Mouse (Mus musculus) thymus, postnatal 36 days (tissue): ENCODE measurements at regions not wholly inside any gene's neighbourhood (a gene's known extent, or its start where the extent isn't known, plus 50 kb on each side); places are given as distances from the start of the nearest gene placed in this dataset.

ENCODE experiments used
- DNase-seq, 2 experiments: peaks; one replicate each; pipeline ENCODE4 v3.0.0; 2022; ENCODE audit warnings: mixed read lengths in 2 of 2

DNA sequence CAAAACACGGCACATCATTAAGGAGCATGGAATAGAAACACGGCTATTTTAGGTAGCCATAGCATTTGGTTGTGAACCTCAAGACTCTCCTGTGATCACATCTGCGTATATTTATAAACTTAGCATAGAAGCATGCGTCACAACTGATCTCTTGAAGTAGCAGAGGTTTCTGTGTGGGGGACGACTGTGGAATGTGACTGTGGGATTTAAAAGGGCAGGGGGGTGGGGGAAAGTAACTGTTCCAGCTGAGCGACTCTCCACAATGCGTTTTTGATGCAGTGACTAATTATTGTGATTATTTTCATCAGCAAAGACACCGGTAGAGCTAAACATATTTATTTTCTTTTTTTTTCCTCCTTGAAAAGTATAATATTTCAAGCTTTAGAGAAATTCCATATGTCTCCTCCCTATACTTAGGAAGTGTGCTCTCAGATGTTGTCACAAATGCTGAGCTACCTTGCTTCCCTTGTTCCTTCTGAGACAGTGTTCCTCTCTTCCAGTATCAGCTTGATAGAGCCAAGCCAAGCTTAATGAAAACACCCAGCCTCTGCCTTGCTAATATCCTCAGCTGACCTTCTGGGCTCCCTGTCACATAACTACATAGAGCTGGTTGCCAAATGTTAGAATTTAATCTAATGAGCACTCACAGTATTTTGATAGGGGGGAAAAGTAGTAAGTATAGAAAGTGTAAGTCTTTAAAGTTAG is 75.0 kb upstream of the Magi3 start:
- no peak for DNase-seq

DNA sequence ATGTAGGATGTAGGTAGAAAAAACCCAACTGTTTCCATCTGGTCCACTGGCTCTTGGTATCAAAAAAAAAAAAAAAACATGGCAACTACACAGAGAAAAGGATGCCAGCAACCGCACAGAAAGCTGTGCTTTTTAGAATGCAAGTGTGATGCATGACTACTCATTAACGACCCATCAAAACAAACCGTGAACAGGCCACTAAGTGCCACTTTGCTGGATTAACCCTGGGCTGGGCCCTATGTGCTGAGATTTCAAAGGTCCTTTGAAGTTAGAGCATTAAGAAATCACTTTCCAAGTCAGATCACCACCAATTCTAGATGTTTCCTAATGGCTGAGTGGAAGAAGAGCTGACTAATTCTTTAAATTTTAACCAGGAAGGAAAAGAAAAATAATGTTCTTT is 73.7 kb upstream of the Magi3 start:
- DNase-seq, result no peak

GRCm38 (mm10) chr3:104288970-104289680 is 69.0 kb upstream of the Magi3 start:
- no peak for DNase-seq

DNA sequence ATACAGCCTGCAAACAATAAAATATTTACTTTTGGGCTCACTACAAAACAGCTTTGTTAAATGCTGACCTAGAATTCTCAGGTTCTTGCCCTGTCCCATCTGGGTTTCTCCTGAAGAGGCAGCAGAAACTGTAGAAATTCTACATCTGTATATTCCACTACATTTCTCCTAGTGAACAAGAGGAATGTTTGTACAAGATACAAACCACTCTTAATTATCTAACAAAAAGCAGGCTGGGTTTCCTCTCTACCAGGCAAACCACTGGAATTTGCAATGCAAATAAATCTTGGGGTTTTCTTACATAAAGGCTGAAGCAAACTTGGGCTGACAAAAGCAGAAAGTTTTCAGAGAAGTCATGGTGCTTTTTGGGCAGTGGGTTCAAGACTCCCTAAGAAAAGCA is 67.7 kb upstream of the Magi3 start:
- DNase-seq, result no peak

DNA sequence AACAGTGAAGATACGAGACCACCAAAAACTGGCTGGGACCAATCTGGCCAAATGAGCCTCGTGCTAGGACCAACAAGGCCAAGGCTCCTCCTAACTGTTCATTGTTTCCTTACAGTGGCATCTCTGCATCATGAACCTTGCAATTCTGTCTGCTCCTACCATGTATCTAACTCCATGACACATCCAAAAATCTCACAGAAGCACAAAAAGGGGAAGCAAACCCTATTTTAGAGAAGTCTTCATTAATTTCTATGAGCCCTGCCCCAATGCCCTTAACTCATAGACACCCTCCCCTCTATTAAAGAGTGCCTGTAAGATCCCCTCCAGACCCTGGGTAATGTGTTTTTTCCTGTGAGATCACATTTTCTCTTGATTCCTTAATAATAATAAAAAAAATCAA is 64.8 kb upstream of the Magi3 start:
- no peak for DNase-seq

DNA sequence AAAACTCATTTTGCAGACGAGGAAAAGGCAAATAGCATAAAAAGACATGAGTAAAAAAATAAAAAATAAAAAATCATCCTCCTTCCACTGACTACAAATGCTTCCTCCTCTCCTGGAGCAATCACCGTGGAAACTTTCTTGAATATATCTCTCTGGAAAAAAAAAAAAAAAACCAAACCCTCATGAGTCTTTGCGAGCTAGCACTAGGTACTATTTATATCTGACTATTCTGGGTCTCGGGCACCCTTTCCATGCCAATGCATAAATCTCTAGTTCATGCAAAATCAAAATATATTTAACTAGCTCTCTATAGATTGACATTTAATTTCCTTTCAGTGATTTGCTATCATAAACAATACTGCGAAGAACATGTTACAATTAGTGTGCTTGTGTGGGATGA is 63.7 kb upstream of the Magi3 start:
- DNase-seq, result no peak

- no peak for DNase-seq
Observed at GRCm38 (mm10) chr3:104279505-104279904, 59.3 kb upstream of the Magi3 start.

- no peak for DNase-seq
Observed at GRCm38 (mm10) chr3:104274718-104275302, 54.6 kb upstream of the Magi3 start.

DNA sequence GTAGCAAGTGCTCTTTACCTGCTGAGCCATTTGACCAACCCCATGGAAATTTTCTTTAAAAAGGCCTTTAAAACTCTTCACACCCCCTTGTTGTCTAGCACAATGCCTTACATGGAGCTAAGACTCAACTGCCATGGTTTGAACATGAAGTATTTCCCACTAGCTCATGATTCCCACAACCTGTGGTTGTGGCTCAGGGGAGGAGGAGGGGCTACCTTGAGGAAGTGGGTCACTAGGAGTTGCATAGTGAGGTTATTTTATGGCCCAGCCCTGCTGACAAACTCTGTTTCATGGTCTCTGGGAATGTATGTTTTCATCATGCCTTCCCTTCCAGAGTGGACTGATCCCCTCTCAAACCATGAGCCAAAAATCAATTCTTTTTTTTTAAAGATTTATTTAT is 53.9 kb upstream of the Magi3 start:
- no peak for DNase-seq
